Mouse (Mus musculus) forelimb bud, embryonic 11.5 days (tissue): Measurements from ENCODE around the gene Twnk.
A peak's percentile ranks its signal among the peaks of the same experiment; 100 is the strongest.

Experiments
- DNase-seq: peaks from one replicate; pipeline ENCODE4 v3.0.0-alpha.2; 2012; ENCODE audit warnings: low read depth, low spot score

Twnk gene

GRCm38 (mm10) chr19:45002301-45002700, 3.2 kb upstream of the Twnk start:
- no peak for DNase-seq

- no peak for DNase-seq
These were observed 1.5 kb upstream of the Twnk start for GRCm38 (mm10) chr19:45003740-45004516.

DNA sequence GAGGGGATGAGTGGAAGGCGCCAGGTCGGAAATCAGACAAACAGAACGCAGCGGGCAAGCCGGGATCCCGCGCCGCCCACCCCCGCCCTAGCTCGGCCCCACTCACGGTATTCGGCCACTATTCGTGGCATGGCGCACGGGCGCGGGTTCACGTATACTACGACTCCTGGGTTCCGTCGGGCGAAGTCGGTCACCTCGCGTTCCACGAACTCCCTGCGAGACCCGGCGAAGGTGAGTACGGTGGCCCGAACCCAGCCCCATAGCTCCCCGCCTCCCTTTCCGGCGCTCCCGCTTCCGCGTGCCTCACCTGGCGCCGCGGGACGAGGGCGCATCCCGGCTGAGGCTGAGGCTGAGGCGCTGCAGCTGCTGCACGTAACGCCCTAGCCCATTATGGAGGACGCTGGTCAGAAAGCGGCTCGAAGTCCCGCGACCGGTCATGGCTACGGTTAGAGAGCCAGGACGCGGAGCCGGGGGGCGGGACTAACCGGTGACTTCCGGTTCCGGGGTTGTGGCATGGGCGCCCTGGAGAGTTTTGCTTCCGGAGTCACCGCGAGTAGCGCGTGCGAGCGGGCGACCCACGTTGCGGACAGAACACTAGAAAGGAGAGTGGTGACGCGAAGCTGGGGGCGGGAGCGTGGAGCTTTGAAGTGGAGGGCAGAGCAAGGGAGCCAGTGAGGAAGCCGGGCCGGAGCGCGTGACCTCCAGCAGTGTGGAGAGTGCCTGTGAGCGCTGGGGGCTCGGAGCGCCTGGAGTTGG, 672 bp downstream of the Twnk start, which contains the start of gene Mrpl43:
Mrpl43 (minus strand) TSS at position 486 of the 756 bp plus-strand sequence.
- DNase-seq, result peak; percentile 88

- DNase-seq, result no peak
These were observed 1.6 kb downstream of the Twnk start for GRCm38 (mm10) chr19:45007021-45007420.

- DNase-seq, result no peak
These were observed 2.1 kb downstream of the Twnk start for GRCm38 (mm10) chr19:45007425-45008191.

DNA sequence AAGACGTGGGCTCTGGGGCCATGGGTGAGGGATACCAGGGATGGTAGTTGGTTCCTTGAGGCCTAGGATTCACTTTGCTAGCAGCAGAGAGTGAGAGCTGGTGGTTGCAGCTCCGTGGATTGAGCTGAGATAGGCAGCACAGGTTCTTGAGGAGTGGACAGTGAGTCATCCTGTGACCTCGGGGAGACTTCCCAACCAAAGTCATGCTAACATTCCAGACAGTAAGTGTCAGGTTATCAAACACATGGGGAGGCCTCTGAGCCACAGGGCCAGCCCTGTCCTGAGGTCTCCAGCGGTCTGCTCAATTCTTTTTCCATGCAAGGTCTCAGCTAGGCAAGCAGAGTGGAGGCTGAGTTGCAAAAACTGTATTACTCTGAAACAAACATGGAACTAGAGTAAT, 5.2 kb downstream of the Twnk start:
- no peak for DNase-seq

DNA sequence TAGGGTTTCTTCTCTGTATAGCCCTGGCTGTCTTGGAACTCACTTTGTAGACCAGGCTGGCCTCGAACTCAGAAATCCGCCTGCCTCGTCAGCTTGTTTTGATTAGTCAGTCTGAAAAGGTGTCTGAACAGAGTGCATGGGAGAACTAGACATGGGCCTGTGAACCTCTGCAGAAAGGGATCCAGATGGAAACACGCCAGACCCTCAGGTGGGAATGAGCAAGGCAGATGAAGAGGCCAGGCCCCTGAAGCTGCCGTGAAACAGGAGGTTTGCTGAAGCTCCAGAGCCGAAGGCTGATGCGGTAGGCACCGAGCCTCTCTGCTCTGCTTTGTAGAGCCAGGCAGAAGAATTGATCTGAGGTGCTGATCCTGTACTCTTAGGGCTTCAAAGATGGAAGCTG, 6.8 kb downstream of the Twnk start:
- DNase-seq, result no peak

DNA sequence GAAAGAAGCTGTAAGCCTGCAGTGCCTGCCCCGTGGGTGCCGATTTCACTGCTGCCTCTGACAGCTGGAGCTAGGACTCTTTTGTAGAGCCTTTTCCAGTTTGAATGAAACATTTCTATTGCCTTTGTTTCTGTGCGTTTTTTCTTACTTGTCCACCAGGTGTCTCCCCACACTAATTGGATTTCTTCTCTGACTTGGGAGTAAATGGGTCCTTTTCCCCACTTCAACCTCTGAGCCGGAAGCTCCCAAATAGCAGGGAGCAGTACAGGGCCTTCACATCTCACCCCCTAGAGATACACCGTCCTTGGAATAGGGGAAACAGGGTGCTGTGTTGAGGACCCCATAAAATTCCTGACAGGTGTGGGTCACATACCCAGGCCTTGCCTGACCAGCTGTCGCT, 7.2 kb downstream of the Twnk start:
- DNase-seq, result peak; percentile 41

DNA sequence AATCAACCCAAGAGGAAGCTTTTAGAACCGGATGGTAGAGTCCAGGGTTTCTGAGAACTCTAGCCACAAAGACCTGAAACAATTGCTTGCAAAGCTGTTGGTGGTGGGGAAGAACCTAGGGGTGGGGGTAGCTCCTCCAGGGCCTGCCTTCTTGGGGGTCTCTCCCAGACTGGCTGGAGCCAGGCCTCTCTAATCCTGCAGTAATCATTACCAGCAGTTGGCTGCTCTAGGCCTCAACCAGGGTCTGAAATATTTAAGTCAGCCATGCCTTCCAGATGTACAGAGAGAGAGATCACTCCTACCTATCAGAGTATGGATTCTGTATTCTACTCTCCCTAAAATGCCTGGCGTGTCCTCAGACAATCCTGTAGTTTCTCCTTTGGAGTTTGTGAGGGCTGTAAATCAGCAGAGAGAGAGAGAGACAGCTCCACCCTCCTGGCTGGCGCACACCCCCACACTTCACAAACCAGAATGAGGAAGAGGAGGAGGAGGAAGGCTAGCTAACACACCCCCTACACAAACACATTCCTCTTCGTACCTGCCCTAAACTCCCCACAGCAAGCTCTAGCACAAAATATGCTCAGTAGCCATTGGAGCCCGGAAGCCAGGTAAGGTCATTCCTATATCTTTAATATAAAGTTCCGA, 8.2 kb downstream of the Twnk start:
- peak; percentile 58 for DNase-seq

- DNase-seq, result peak; percentile 31
These were observed 9.0 kb downstream of the Twnk start, which contains the start of gene Lzts2 for GRCm38 (mm10) chr19:45014335-45014971. Lzts2 (plus strand) TSS chr19:45014414.

- DNase-seq, result peak; percentile 55
These were observed 9.5 kb downstream of the Twnk start for GRCm38 (mm10) chr19:45014981-45015402.

GRCm38 (mm10) chr19:45015518-45016281, 10.2 kb downstream of the Twnk start:
- no peak for DNase-seq

- DNase-seq, result peak; percentile 60
These were observed 11.1 kb downstream of the Twnk start for GRCm38 (mm10) chr19:45016341-45017215.

GRCm38 (mm10) chr19:45017216-45017771, 11.8 kb downstream of the Twnk start:
- peak; percentile 78 for DNase-seq

- DNase-seq, result peak; percentile 77
These were observed 12.4 kb downstream of the Twnk start for GRCm38 (mm10) chr19:45017909-45018308.

GRCm38 (mm10) chr19:45018351-45018831, 12.9 kb downstream of the Twnk start:
- DNase-seq, result no peak

DNA sequence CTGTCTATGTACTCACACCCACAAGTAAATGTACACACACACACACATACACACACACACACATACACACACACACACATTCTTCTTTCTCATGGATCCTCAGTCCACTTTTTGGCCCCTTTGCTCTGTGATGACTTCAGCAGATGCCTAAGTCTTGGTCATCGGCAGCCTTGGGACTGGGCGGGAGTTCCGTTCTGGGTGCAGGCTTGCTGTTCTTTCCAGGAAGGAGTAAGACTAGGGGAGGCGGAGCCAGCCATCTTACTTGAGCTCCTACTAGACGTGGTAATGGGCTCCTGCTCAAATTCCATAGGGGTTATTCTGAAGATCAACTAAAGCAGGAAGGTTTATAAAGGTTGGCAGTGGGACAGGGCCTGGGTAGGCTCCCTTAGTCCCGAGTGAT, 14.9 kb downstream of the Twnk start:
- DNase-seq, result no peak

GRCm38 (mm10) chr19:45021362-45021761, 15.9 kb downstream of the Twnk start:
- DNase-seq, result no peak

GRCm38 (mm10) chr19:45023993-45024392, 18.5 kb downstream of the Twnk start:
- DNase-seq, result no peak
